Mouse (Mus musculus) kidney, postnatal 36 days (tissue): ENCODE data around the gene Tyw1.

Experiments used
- DNase-seq, 2 experiments: peaks; one replicate each; pipeline ENCODE4 v3.0.0; 2021 to 2022; ENCODE audit warnings: mixed read lengths in 2 of 2

Tyw1 gene

GRCm38 (mm10) chr5:130266651-130267050, 11.2 kb downstream of the Tyw1 start:
- DNase-seq = peak in 1 of 2 experiments; percentile 60

- DNase-seq = peak; percentile 25 to 63
These were observed 11.9 kb downstream of the Tyw1 start for GRCm38 (mm10) chr5:130267316-130267715.

- DNase-seq = no peak
These were observed 13.6 kb downstream of the Tyw1 start for GRCm38 (mm10) chr5:130268976-130269375.

- peak in 1 of 2 experiments; percentile 34 for DNase-seq
These were observed 16.9 kb downstream of the Tyw1 start for GRCm38 (mm10) chr5:130272344-130272743.

- no peak for DNase-seq
These were observed 17.6 kb downstream of the Tyw1 start for GRCm38 (mm10) chr5:130273046-130273445.

GRCm38 (mm10) chr5:130275509-130275908, 20.1 kb downstream of the Tyw1 start:
- peak; percentile 27 to 54 for DNase-seq

GRCm38 (mm10) chr5:130278011-130278472, 22.6 kb downstream of the Tyw1 start:
- no peak for DNase-seq

- DNase-seq = no peak
These were observed 27.8 kb downstream of the Tyw1 start for GRCm38 (mm10) chr5:130283079-130283732.

- DNase-seq = no peak
These were observed 32.7 kb downstream of the Tyw1 start for GRCm38 (mm10) chr5:130288106-130288505.

GRCm38 (mm10) chr5:130290242-130290641, 34.8 kb downstream of the Tyw1 start:
- no peak for DNase-seq

GRCm38 (mm10) chr5:130290775-130291174, 35.4 kb downstream of the Tyw1 start:
- no peak for DNase-seq

- DNase-seq = no peak
These were observed 37.6 kb downstream of the Tyw1 start for GRCm38 (mm10) chr5:130292976-130293375.

GRCm38 (mm10) chr5:130293941-130294340, 38.5 kb downstream of the Tyw1 start:
- DNase-seq = no peak

- no peak for DNase-seq
These were observed 39.2 kb downstream of the Tyw1 start for GRCm38 (mm10) chr5:130294598-130294997.

- DNase-seq = peak in 1 of 2 experiments; percentile 18
These were observed 40.7 kb downstream of the Tyw1 start for GRCm38 (mm10) chr5:130296071-130296470.

- DNase-seq = no peak
These were observed 43.5 kb downstream of the Tyw1 start for GRCm38 (mm10) chr5:130298831-130299460.

- DNase-seq = no peak
These were observed 44.1 kb downstream of the Tyw1 start for GRCm38 (mm10) chr5:130299526-130299925.

GRCm38 (mm10) chr5:130303611-130304010, 48.2 kb downstream of the Tyw1 start:
- DNase-seq = no peak

- no peak for DNase-seq
These were observed 52.5 kb downstream of the Tyw1 start for GRCm38 (mm10) chr5:130307921-130308320.

- no peak for DNase-seq
These were observed 54.7 kb downstream of the Tyw1 start for GRCm38 (mm10) chr5:130310077-130310476.

GRCm38 (mm10) chr5:130310827-130311226, 55.4 kb downstream of the Tyw1 start:
- DNase-seq = no peak

GRCm38 (mm10) chr5:130313488-130313887, 58.1 kb downstream of the Tyw1 start:
- DNase-seq = no peak

GRCm38 (mm10) chr5:130314926-130315325, 59.5 kb downstream of the Tyw1 start:
- DNase-seq = no peak

GRCm38 (mm10) chr5:130316321-130316720, 60.9 kb downstream of the Tyw1 start:
- DNase-seq = no peak
